8 mouse cellular contexts compared by ENCODE assay signal in genomic region chr9:64385511-64386465, GRCm38 (mm10). TPM values are rescaled to one million over a fixed set of nuclear protein-coding genes. Genes with fewer than 3 reads are reported as not detected.
A peak's percentile ranks its signal among the peaks of the same experiment; 100 is the strongest.
DNase-seq lines count a peak whose midpoint lies in the region; ATAC-seq and TF ChIP-seq lines count a peak whose summit lies in the region.

Megf11 (plus strand) TSS chr9:64385626.

- H3K4me3 ChIP-seq in lung, adult 2 months (replicated peaks; ENCODE audit: extremely low read depth, low read depth, low read length): peak within 1 kb of the TSS; percentile 30
- H3K4me3 ChIP-seq in heart, embryonic 13.5 days: peak within 1 kb of the TSS; percentile 58
- peak within 1 kb of the TSS; percentile 2 for H3K4me3 ChIP-seq in small intestine, adult 2 months (ENCODE audit: low read depth, low read length)

- ATAC-seq in heart, embryonic 13.5 days (ENCODE audit: extremely low read depth, insufficient number of reproducible peaks, low FRiP score, low TSS enrichment): peak; percentile 37; the same call in 1 of the 2 replicates

- WGBS in lung, adult 2 months: 1% methylated on average over 90 of the region's 93 CpGs
- WGBS in heart, embryonic 13.5 days: 1% methylated on average over 77 of the region's 93 CpGs
- 1% methylated on average over 93 of the region's 93 CpGs for WGBS in small intestine, adult 2 months

- H3K27me3 ChIP-seq in heart, embryonic 13.5 days (replicated peaks): peaks cover 90% of the 10 kb centered on the region
- H3K27me3 ChIP-seq in small intestine, adult 2 months (ENCODE audit: control insufficient read depth, insufficient read depth, low read length): peaks cover 33% of the 10 kb centered on the region

- H3K36me3 ChIP-seq in heart, embryonic 13.5 days: no peaks in the 10 kb centered on the region
- H3K36me3 ChIP-seq in small intestine, adult 2 months (ENCODE audit: control insufficient read depth, insufficient read depth, low read length): no peaks in the 10 kb centered on the region

- no peak for TF ChIP-seq CTCF in lung, adult 2 months (IDR thresholded peaks at IDR 0.05; ENCODE audit: insufficient read depth, low read length)
- no peak for TF ChIP-seq CTCF in small intestine, adult 2 months (IDR thresholded peaks at IDR 0.05; ENCODE audit: extremely low read depth, insufficient read length, insufficient replicate concordance, low read depth, low read length)

- DNase-seq in lung, adult 2 months: no peak
- DNase-seq in lung, adult 18-20 months: no peak
- DNase-seq in cerebellum, adult 9-11 months: peak; percentile 81
- DNase-seq in layer of hippocampus, adult 9-11 months: peak; percentile 18
- DNase-seq in lung, postnatal 10 days: peak; percentile 22
- DNase-seq in B cell, adult 2 months: no peak

- no peak for TF ChIP-seq POLR2A in lung, adult 2 months (IDR thresholded peaks at IDR 0.05; ENCODE audit: borderline replicate concordance, extremely low read depth, low read depth, low read length)
- TF ChIP-seq POLR2A in small intestine, adult 2 months (IDR thresholded peaks at IDR 0.05; ENCODE audit: low read depth, low read length): no peak

- H3K4me2 ChIP-seq in heart, embryonic 13.5 days: peak within 1 kb of the TSS; percentile 96

- H3K27ac ChIP-seq in heart, embryonic 13.5 days (replicated peaks): no peak within 1 kb of the TSS
- no peak within 1 kb of the TSS for H3K27ac ChIP-seq in small intestine, adult 2 months (ENCODE audit: insufficient read depth, low read depth, low read length)

- H3K4me1 ChIP-seq in lung, adult 2 months (ENCODE audit: control insufficient read depth, insufficient read depth, low read length): peaks cover 6% of the 10 kb centered on the region; the same call in 1 of the 2 replicates
- peaks cover 20% of the 10 kb centered on the region for H3K4me1 ChIP-seq in heart, embryonic 13.5 days
- no peaks in the 10 kb centered on the region for H3K4me1 ChIP-seq in small intestine, adult 2 months (ENCODE audit: control insufficient read depth, insufficient read depth, insufficient read length, low read length)

- H3K9me3 ChIP-seq in heart, embryonic 13.5 days: no peaks in the 10 kb centered on the region

- peak within 1 kb of the TSS; percentile 78 for H3K9ac ChIP-seq in heart, embryonic 13.5 days

RNA-seq across cellular contexts. Expression of gene Megf11, which starts in this region (rescaled TPM):
- 0.52 and 0.67 TPM in 2 replicates for polyA plus RNA-seq in lung, adult 2 months (2012; rRNA removed)
- 0.38 and 1.1 TPM in 2 replicates for polyA plus RNA-seq in heart, embryonic 13.5 days (2015; fragmentation: Nextera tagmentation; extraction: Ambion mirVana)
- polyA plus RNA-seq in small intestine, adult 2 months (2012; rRNA removed): 0.10 and 0.48 TPM in 2 replicates

Comparison
In these comparisons a context has a peak if more than half of its experiments do, and no peak if none do; other contexts are left out.
1. DNase-seq: peak in cerebellum, adult 9-11 months (single experiment), layer of hippocampus, adult 9-11 months (single experiment) and lung, postnatal 10 days (single experiment); none in lung, adult 2 months (single experiment), lung, adult 18-20 months (0 of 2) and B cell, adult 2 months (0 of 2).
2. H3K4me3 ChIP-seq: peak in every context shown above with its lines; median percentile 58 in heart, embryonic 13.5 days; 30 in lung, adult 2 months; 2 in small intestine, adult 2 months.